Mouse (Mus musculus) midbrain, embryonic 13.5 days (tissue): ENCODE results near the gene Abce1. TPM values are rescaled to one million over a fixed set of nuclear protein-coding genes. Genes with fewer than 3 reads are reported as not detected.
"Not testable (repeated sequence)": the region's sequence is repeated elsewhere in the genome, so short reads cannot be mapped to it uniquely, and the experiment has no call there.

ENCODE experiments used
- ATAC-seq: fragments of 200-750 bp; cut with Nextera tagmentation; 2 replicates; pipeline ENCODE4 v1.8.0; 2017; ENCODE audit warnings: mild to moderate bottlenecking, moderate TSS enrichment, moderate library complexity
- H3K27ac ChIP-seq: fragments of 300-500 bp; sonication (generic); 2 replicates; pipeline ENCODE4 v1.5.1; 2015; ENCODE audit warnings: inconsistent platforms, mild to moderate bottlenecking, moderate library complexity
- H3K27me3 ChIP-seq: fragments of 300-500 bp; sonication (generic); 2 replicates; pipeline ENCODE4 v1.6.1; 2015; ENCODE audit warnings: mild to moderate bottlenecking, inconsistent platforms
- H3K36me3 ChIP-seq: fragments of 300-500 bp; sonication (generic); 2 replicates; pipeline ENCODE4 v1.6.1; 2015; ENCODE audit warnings: mild to moderate bottlenecking, inconsistent platforms
- H3K4me1 ChIP-seq: fragments of 300-500 bp; sonication (generic); replicated peaks from 2 replicates; pipeline ENCODE4 v1.6.1; 2015; ENCODE audit warnings: inconsistent platforms
- H3K4me2 ChIP-seq: fragments of 300-500 bp; sonication (generic); replicated peaks from 2 replicates; pipeline ENCODE4 v1.6.1; 2015; ENCODE audit warnings: moderate library complexity, mild to moderate bottlenecking, inconsistent platforms
- H3K4me3 ChIP-seq: fragments of 300-500 bp; sonication (generic); replicated peaks from 2 replicates; pipeline ENCODE4 v1.5.1; 2015; ENCODE audit warnings: mild to moderate bottlenecking, inconsistent platforms
- H3K9ac ChIP-seq: fragments of 300-500 bp; sonication (generic); replicated peaks from 2 replicates; pipeline ENCODE4 v1.6.1; 2015; ENCODE audit warnings: mild to moderate bottlenecking, inconsistent platforms
- H3K9me3 ChIP-seq: fragments of 300-500 bp; sonication (generic); 2 replicates; pipeline ENCODE4 v1.6.1; 2016; ENCODE audit warnings: mild to moderate bottlenecking, inconsistent platforms
- WGBS: fragments of 180-500 bp; shearing (Covaris S2); methylation state at CpG from one replicate; pipeline ENCODE4 v1.1.7; 2015; 5-methylcytosine and 5-hydroxymethylcytosine counted together
- polyA plus RNA-seq: library from polyadenylated mRNA; unstranded; fragments of >200 nt; fragmentation: Nextera tagmentation; extraction: Ambion mirVana; gene quantifications from 2 replicates; pipeline ENCODE4 v1.2.1, GENCODE M21; 2015

The Abce1 gene
- polyA plus RNA-seq, 1 experiment from 2014 or later: 87.0 TPM

DNA sequence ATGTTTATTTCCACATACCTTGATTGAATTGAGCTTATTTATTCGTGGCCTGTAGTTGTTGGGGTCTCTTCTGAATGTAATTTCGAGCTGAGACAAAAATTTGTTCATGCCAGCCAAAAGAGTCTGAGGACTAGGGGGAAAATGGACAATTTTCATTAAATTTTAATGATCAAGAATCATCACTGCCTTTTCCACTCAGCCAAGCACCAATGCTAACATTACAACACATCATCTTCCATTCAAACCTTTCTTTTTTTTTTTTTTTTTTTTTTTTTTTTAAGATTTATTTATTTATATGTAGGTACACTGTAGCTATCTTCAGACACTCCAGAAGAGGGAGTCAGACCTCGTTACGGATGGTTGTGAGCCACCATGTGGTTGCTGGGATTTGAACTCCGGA is 25.6 kb downstream of the Abce1 start:
- WGBS: 90% methylated on average over 5 of the region's 5 CpGs
- ATAC-seq, H3K4me2 ChIP-seq, H3K4me1 ChIP-seq, H3K27ac ChIP-seq, H3K9ac ChIP-seq, H3K9me3 ChIP-seq, H3K27me3 ChIP-seq, H3K4me3 ChIP-seq: not testable (repeated sequence)
- peaks cover 77% of the 10 kb centered on the region for H3K36me3 ChIP-seq

GRCm38 (mm10) chr8:79680965-79681364 is 30.6 kb downstream of the Abce1 start:
- peaks cover 6% of the 10 kb centered on the region for H3K4me1 ChIP-seq
- peaks cover 44% of the 10 kb centered on the region for H3K36me3 ChIP-seq
- H3K27me3 ChIP-seq: no peaks in the 10 kb centered on the region
- H3K4me3 ChIP-seq: peak overlapping the region; percentile 33
- 42% methylated on average over 2 of the region's 2 CpGs for WGBS
- no peaks in the 10 kb centered on the region for H3K9me3 ChIP-seq
- peak overlapping the region; percentile 57 for H3K9ac ChIP-seq
- H3K4me2 ChIP-seq: peak overlapping the region; percentile 57
- no peak overlapping the region for H3K27ac ChIP-seq
- ATAC-seq: 0 out of 2 replicates have a peak, but pooled peaks have one; percentile 65

- H3K9ac ChIP-seq: peak overlapping the region; percentile 57
- no peaks in the 10 kb centered on the region for H3K27me3 ChIP-seq
- H3K9me3 ChIP-seq: no peaks in the 10 kb centered on the region
- peak; percentile 83 for ATAC-seq
- peaks cover 41% of the 10 kb centered on the region for H3K36me3 ChIP-seq
- H3K27ac ChIP-seq: no peak overlapping the region
- H3K4me3 ChIP-seq: peak overlapping the region; percentile 33
- peak overlapping the region; percentile 57 for H3K4me2 ChIP-seq
- H3K4me1 ChIP-seq: peaks cover 6% of the 10 kb centered on the region
- 11% methylated on average over 34 of the region's 34 CpGs for WGBS
Observed at GRCm38 (mm10) chr8:79680555-79680954, 31.0 kb downstream of the Abce1 start.

GRCm38 (mm10) chr8:79680083-79680482 is 31.5 kb downstream of the Abce1 start:
- WGBS: 42% methylated on average over 10 of the region's 10 CpGs
- H3K4me2 ChIP-seq: peak overlapping the region; percentile 57
- H3K36me3 ChIP-seq: peaks cover 37% of the 10 kb centered on the region
- H3K4me3 ChIP-seq: peak overlapping the region; percentile 33; the same call in 1 of the 2 replicates
- not testable (repeated sequence) for ATAC-seq, H3K9ac ChIP-seq, H3K27ac ChIP-seq, H3K9me3 ChIP-seq, H3K4me1 ChIP-seq, H3K27me3 ChIP-seq

DNA sequence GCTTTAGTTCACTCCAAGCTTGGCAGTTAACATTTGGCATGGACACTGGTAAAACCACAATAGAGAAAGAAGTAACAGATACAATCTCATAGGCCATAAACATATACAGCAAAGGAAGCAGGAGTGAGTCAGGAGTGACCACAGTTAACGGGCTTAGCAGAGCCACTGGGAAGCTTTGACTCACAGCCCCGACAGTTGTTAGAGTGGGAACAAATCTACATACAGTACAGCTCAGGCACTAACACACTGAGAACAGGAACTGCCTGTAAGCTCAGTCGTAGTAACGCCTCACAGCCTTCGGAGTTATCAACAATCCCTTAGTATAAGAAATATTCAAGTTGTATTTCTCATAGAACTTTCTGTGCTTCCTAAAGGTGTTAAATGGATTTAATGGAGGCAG is 32.5 kb downstream of the Abce1 start:
- Histone ChIP-seq H3K9ac (no peak overlapping the region), H3K4me3 (no peak overlapping the region), H3K4me1 (peaks cover 6% of the 10 kb centered on the region), H3K4me2 (no peak overlapping the region), H3K27me3 (no peaks in the 10 kb centered on the region), H3K27ac (no peak overlapping the region), H3K36me3 (peaks cover 34% of the 10 kb centered on the region), H3K9me3 (no peaks in the 10 kb centered on the region)
- no peak for ATAC-seq
- 72% methylated on average over 5 of the region's 5 CpGs for WGBS

DNA sequence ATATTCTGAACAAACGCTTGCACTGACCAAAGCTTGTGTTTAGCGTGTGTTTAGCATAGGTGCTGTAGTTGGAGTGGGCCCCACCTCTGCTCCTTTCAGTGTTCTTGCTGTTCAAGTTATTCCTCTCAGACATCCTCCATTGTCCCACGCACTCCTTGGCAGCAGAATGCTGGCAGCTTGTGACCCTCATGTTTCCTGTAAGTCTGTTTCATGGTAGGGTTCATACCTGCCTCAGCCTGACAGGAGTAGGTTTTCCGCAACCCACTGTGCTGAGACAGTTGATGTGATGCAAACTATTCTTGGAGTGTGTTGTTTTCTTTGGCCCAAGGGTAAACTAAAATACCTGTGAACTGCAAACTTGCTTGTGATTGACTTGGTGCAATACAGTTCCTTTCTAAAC is 35.1 kb downstream of the Abce1 start:
- no peak overlapping the region for H3K9ac ChIP-seq

GRCm38 (mm10) chr8:79658715-79659114 is 52.8 kb downstream of the Abce1 start:
- H3K9me3 ChIP-seq, H3K9ac ChIP-seq, H3K4me3 ChIP-seq, H3K27ac ChIP-seq, H3K27me3 ChIP-seq, H3K4me1 ChIP-seq, ATAC-seq, H3K4me2 ChIP-seq: not testable (repeated sequence)
- 92% methylated on average over 4 of the region's 4 CpGs for WGBS
- peaks cover 49% of the 10 kb centered on the region for H3K36me3 ChIP-seq

More for the DNA sequence above, 35.1 kb downstream of the Abce1 start:
- H3K27me3 ChIP-seq: no peaks in the 10 kb centered on the region
- ATAC-seq: no peak
- peaks cover 6% of the 10 kb centered on the region for H3K4me1 ChIP-seq
- H3K4me3 ChIP-seq: no peak overlapping the region
- H3K36me3 ChIP-seq: peaks cover 36% of the 10 kb centered on the region
- WGBS: 90% methylated on average over 4 of the region's 4 CpGs
- H3K9me3 ChIP-seq: no peaks in the 10 kb centered on the region
- H3K4me2 ChIP-seq: no peak overlapping the region
- H3K27ac ChIP-seq: no peak overlapping the region

- WGBS: 89% methylated on average over 4 of the region's 4 CpGs
- Histone ChIP-seq H3K9me3 (no peaks in the 10 kb centered on the region), H3K27me3 (no peaks in the 10 kb centered on the region), H3K4me3 (no peak overlapping the region), H3K4me2 (no peak overlapping the region), H3K27ac (no peak overlapping the region), H3K36me3 (peaks cover 25% of the 10 kb centered on the region), H3K4me1 (no peaks in the 10 kb centered on the region), H3K9ac (no peak overlapping the region)
- ATAC-seq: no peak
Observed at GRCm38 (mm10) chr8:79653736-79654135, 57.8 kb downstream of the Abce1 start.

DNA sequence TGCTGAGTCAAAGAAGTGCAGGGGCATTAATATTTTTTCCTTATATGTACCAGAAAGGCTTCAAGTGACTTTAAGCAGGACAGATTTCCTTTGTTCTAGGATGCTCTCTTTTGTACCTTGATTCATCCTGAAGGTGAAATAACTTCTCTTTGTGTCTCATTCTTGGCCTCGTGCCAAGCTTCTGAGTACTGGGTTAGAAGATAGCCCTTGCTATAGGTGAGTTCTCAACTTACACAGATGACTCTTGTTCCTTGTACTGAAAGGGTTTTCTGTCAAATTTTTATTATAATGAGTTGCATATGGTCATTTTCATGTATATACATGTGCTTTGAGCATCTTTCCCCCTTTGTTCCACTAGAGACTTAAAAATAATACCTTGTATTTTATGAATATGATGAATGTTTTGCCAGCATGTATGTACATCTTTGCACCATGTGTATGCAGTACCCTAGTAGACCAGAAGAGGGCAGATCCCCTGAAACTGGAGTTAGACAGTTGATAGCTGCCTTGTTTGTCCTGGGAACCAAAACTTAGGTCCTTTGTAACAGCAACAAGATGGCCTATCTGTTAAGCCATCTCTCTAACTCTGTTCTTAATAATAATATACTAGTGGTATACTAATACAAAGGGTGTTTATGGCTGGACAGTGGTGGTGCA is 61.3 kb downstream of the Abce1 start:
- no peaks in the 10 kb centered on the region for H3K4me1 ChIP-seq
- H3K9ac ChIP-seq: no peak overlapping the region
- no peaks in the 10 kb centered on the region for H3K27me3 ChIP-seq
- no peak overlapping the region for H3K4me3 ChIP-seq
- 91% methylated on average over 1 of the region's 1 CpGs for WGBS
- peaks cover 27% of the 10 kb centered on the region for H3K36me3 ChIP-seq
- no peak for ATAC-seq
- no peak overlapping the region for H3K27ac ChIP-seq
- no peaks in the 10 kb centered on the region for H3K9me3 ChIP-seq
- no peak overlapping the region for H3K4me2 ChIP-seq

GRCm38 (mm10) chr8:79649569-79649968 is 62.0 kb downstream of the Abce1 start:
- no peak overlapping the region for H3K9ac ChIP-seq
- H3K36me3 ChIP-seq: peaks cover 27% of the 10 kb centered on the region
- 94% methylated on average over 4 of the region's 4 CpGs for WGBS
- H3K4me3 ChIP-seq: no peak overlapping the region
- H3K9me3 ChIP-seq: no peaks in the 10 kb centered on the region
- no peak overlapping the region for H3K27ac ChIP-seq
- ATAC-seq: no peak
- H3K27me3 ChIP-seq: no peaks in the 10 kb centered on the region
- H3K4me2 ChIP-seq: no peak overlapping the region
- no peaks in the 10 kb centered on the region for H3K4me1 ChIP-seq

- peaks cover 33% of the 10 kb centered on the region for H3K4me1 ChIP-seq
- peak overlapping the region; percentile 52 for H3K9ac ChIP-seq
- WGBS: 35% methylated on average over 1 of the region's 1 CpGs
Observed at GRCm38 (mm10) chr8:79641119-79641518, 70.4 kb downstream of the Abce1 start.

DNA sequence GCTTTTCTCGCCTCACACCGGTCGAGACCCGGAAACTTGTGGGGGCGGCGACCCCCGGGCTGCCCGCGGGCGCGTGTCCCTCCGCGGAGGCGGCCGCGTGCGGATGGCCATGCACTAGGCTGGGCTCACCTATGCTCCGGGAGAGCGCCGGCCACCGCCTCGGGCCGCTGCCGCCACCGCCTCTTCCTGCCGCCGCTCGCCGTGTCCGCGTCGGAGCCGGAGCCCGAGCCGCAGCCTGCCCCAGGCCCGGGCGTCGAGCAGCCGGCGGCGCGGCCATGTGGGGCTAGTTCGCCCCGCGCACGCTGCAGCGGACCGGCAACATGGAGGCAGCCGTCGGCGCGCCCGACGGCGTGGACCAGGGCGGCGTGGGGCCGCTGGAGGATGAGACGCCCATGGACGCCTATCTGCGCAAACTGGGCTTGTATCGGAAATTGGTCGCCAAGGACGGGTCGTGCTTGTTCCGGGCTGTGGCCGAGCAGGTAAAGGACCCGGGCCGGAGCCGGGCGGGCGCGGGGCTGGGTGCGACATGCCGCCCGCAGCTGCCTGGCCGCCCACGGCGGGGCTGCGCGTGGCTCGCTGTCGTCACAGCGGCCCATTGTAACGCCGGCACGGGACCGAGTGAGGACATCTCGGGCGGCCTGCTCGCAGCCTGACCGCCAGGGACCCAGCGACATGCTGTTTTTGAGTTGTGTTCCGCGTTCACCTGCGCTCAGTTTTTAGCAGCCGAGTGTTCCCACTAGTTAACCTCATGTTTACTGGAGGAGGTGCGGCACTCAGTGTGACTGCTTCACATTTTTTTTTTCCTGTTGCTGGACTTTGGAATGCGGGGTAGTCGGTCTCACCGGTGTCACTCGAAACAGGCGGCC is 71.7 kb downstream of the Abce1 start, which contains the start of gene Otud4:
Otud4 (plus strand) TSS at position 33 of the 866 bp plus-strand sequence.
- Histone ChIP-seq H3K4me2 (peak within 1 kb of the TSS; percentile 74), H3K4me1 (peaks cover 33% of the 10 kb centered on the region), H3K9me3 (no peaks in the 10 kb centered on the region), H3K4me3 (peak within 1 kb of the TSS; percentile 93), H3K27ac (peak within 1 kb of the TSS; percentile 97), H3K27me3 (no peaks in the 10 kb centered on the region), H3K36me3 (0 out of 2 replicates have a peak, but pooled peaks cover 3% of the 10 kb centered on the region), H3K9ac (peak within 1 kb of the TSS; percentile 91)
- ATAC-seq: peak; percentile 75
- WGBS: under 1% methylated on average over 90 of the region's 103 CpGs

More at GRCm38 (mm10) chr8:79641119-79641518, 70.4 kb downstream of the Abce1 start:
- Histone ChIP-seq H3K27me3 (no peaks in the 10 kb centered on the region), H3K36me3 (peaks cover 8% of the 10 kb centered on the region), H3K9me3 (no peaks in the 10 kb centered on the region), H3K27ac (no peak overlapping the region), H3K4me3 (peak overlapping the region; percentile 93), H3K4me2 (peak overlapping the region; percentile 74)
- no peak for ATAC-seq
